Mouse (Mus musculus) ES-E14 (cell line): ENCODE data around the gene Tenm2. TPM values are rescaled to one million over a fixed set of nuclear protein-coding genes. Genes with fewer than 3 reads are reported as not detected.

Source experiments
- DNase-seq: peaks from one replicate; pipeline ENCODE4 v3.0.0-alpha.2; 2013; ENCODE audit warnings: low read depth, low spot score
- H3K27ac ChIP-seq: 2 replicates; pipeline ENCODE4 v1.5.1; 2012; ENCODE audit warnings: low read depth, mild to moderate bottlenecking, low read length, moderate library complexity, mixed read lengths; ENCODE audit not compliant: poor library complexity, insufficient read depth, severe bottlenecking
- H3K36me3 ChIP-seq: 2 replicates; pipeline ENCODE4 v1.6.1; 2012; ENCODE audit warnings: mild to moderate bottlenecking, low read length, moderate library complexity, mixed read lengths; ENCODE audit not compliant: control insufficient read depth, poor library complexity, insufficient read depth, severe bottlenecking
- H3K4me1 ChIP-seq, 2 experiments: fragments of 150-350 bp in 1 of 2; sonication (generic) in 1 of 2; 2 replicates each; pipeline ENCODE4 v1.6.1; 2012; ENCODE audit warnings: low read length in 2 of 2, mild to moderate bottlenecking in 1 of 2, mixed read lengths in 1 of 2; ENCODE audit not compliant: control insufficient read depth in 2 of 2, insufficient read depth in 2 of 2, poor library complexity in 1 of 2
- H3K4me3 ChIP-seq, 2 experiments: fragments of 150-350 bp in 1 of 2; sonication (generic) in 1 of 2; 2 replicates each; pipeline ENCODE4 v1.5.1; 2012; ENCODE audit warnings: low read length in 2 of 2, low read depth in 1 of 2, mild to moderate bottlenecking in 1 of 2, mixed read lengths in 1 of 2; ENCODE audit not compliant: insufficient read depth in 1 of 2, poor library complexity in 1 of 2, severe bottlenecking in 1 of 2
- H3K9ac ChIP-seq: 2 replicates; pipeline ENCODE4 v1.6.1; 2012; ENCODE audit warnings: low read depth, mild to moderate bottlenecking, low read length, mixed read lengths; ENCODE audit not compliant: poor library complexity, insufficient read depth, severe bottlenecking
- H3K9me3 ChIP-seq: fragments of 150-350 bp; sonication (generic); 2 replicates; pipeline ENCODE4 v1.6.1; 2012; ENCODE audit warnings: low read depth, mild to moderate bottlenecking, low read length; ENCODE audit not compliant: control insufficient read depth, insufficient read depth
- CHD2 ChIP-seq: IDR thresholded peaks from 2 replicates; pipeline ENCODE4 v1.6.1; 2014; ENCODE audit warnings: mild to moderate bottlenecking, low read depth, low read length, inconsistent platforms
- HCFC1 ChIP-seq: IDR thresholded peaks from 2 replicates; pipeline ENCODE4 v1.6.1; 2012; ENCODE audit warnings: low read length, inconsistent platforms, borderline replicate concordance; ENCODE audit not compliant: insufficient read depth
- MAFK ChIP-seq: IDR thresholded peaks from 2 replicates; pipeline ENCODE4 v1.6.1; 2014; ENCODE audit warnings: mild to moderate bottlenecking, low read depth, low read length, inconsistent platforms; ENCODE audit not compliant: insufficient read depth
- ZC3H11A ChIP-seq: IDR thresholded peaks from 2 replicates; pipeline ENCODE4 v1.6.1; 2012; ENCODE audit warnings: low read depth, mild to moderate bottlenecking, inconsistent platforms, low read length, borderline replicate concordance
- ZNF384 ChIP-seq: IDR thresholded peaks from 2 replicates; pipeline ENCODE4 v1.6.1; 2012; ENCODE audit warnings: low read depth, low read length, inconsistent platforms
- in situ Hi-C, 2 experiments: fragments of 600-800 bp; cut with MboI; formaldehyde crosslinking; loops; one replicate each; pipeline ENCODE4 v1.15.1; 2025; ENCODE audit warnings: low sequenced_read_pairs in 2 of 2, inconsistent platforms in 1 of 2; ENCODE audit not compliant: unreplicated experiment in 2 of 2
- total RNA-seq: library from RNA; depleted of rRNA; stranded (reverse); fragments of 300-350 nt; gene quantifications from 2 replicates; pipeline ENCODE4 v1.2.3, GENCODE M21; 2012

The Tenm2 gene
- total RNA-seq, 1 experiment = 0.04 TPM

GRCm38 (mm10) chr11:36831511-36831910 is 404.3 kb downstream of the Tenm2 start:
- Histone ChIP-seq H3K27ac (no peak overlapping the region), H3K36me3 (no peaks in the 10 kb centered on the region), H3K4me1 (no peaks in the 10 kb centered on the region), H3K9me3 (no peaks in the 10 kb centered on the region), H3K9ac (no peak overlapping the region), H3K4me3 (no peak overlapping the region)
- TF ChIP-seq MAFK (no peak), HCFC1 (no peak), ZNF384 (no peak), ZC3H11A (no peak), CHD2 (no peak)
- in situ Hi-C loops = no loop called here
- DNase-seq = no peak

- Histone ChIP-seq H3K36me3 (no peaks in the 10 kb centered on the region), H3K4me3 (no peak overlapping the region), H3K9me3 (no peaks in the 10 kb centered on the region), H3K9ac (no peak overlapping the region), H3K4me1 (no peaks in the 10 kb centered on the region), H3K27ac (no peak overlapping the region)
- TF ChIP-seq CHD2 (no peak), ZC3H11A (no peak), MAFK (no peak), ZNF384 (no peak), HCFC1 (no peak)
- in situ Hi-C loops = no loop called here
- no peak for DNase-seq
Measured at GRCm38 (mm10) chr11:36824666-36825065, 411.1 kb downstream of the Tenm2 start.

GRCm38 (mm10) chr11:36804615-36805014 is 431.1 kb downstream of the Tenm2 start:
- Histone ChIP-seq H3K4me3 (no peak overlapping the region), H3K9me3 (no peaks in the 10 kb centered on the region), H3K36me3 (no peaks in the 10 kb centered on the region), H3K27ac (no peak overlapping the region), H3K4me1 (no peaks in the 10 kb centered on the region), H3K9ac (no peak overlapping the region)
- in situ Hi-C loops = no loop called here
- TF ChIP-seq ZNF384 (no peak), MAFK (no peak)
- no peak for DNase-seq

- no peaks in the 10 kb centered on the region for H3K36me3 ChIP-seq
- DNase-seq = no peak
- H3K9me3 ChIP-seq = no peaks in the 10 kb centered on the region
- no peak overlapping the region for H3K9ac ChIP-seq
- H3K4me3 ChIP-seq = no peak overlapping the region
- in situ Hi-C loops = no loop called here
- no peaks in the 10 kb centered on the region for H3K4me1 ChIP-seq
- H3K27ac ChIP-seq = no peak overlapping the region
- no peak for TF ChIP-seq ZC3H11A
- TF ChIP-seq MAFK = no peak
- no peak for TF ChIP-seq CHD2
- TF ChIP-seq ZNF384 = no peak
- TF ChIP-seq HCFC1 = no peak
Measured at GRCm38 (mm10) chr11:36802208-36802631, 433.5 kb downstream of the Tenm2 start.

- TF ChIP-seq CHD2 (no peak), ZC3H11A (no peak), HCFC1 (no peak), ZNF384 (no peak), MAFK (no peak)
- H3K4me1 ChIP-seq = no peaks in the 10 kb centered on the region
- H3K9me3 ChIP-seq = no peaks in the 10 kb centered on the region
- H3K4me3 ChIP-seq = no peak overlapping the region
- DNase-seq = no peak
- H3K27ac ChIP-seq = no peak overlapping the region
- no peak overlapping the region for H3K9ac ChIP-seq
- in situ Hi-C loops = no loop called here
- no peaks in the 10 kb centered on the region for H3K36me3 ChIP-seq
Measured at GRCm38 (mm10) chr11:36801683-36802082, 434.1 kb downstream of the Tenm2 start.
